Mouse (Mus musculus) thymus, adult 2 months (tissue): ENCODE measurements around the gene G6pc2.

Source experiments
- CTCF ChIP-seq: fragments of 200-500 bp; IDR thresholded peaks from 2 replicates; pipeline ENCODE4 v1.5.1; 2012; ENCODE audit warnings: mild to moderate bottlenecking, control low read depth, low read length, moderate library complexity, borderline replicate concordance; ENCODE audit not compliant: control insufficient read depth, poor library complexity, insufficient read depth; ENCODE audit errors: extremely low read depth
- POLR2A ChIP-seq: fragments of 200-500 bp; IDR thresholded peaks from 2 replicates; pipeline ENCODE4 v1.6.1; 2012; ENCODE audit warnings: mild to moderate bottlenecking, low read length, control low read depth, moderate library complexity; ENCODE audit not compliant: control insufficient read depth, poor library complexity, insufficient read depth; ENCODE audit errors: extremely low read depth

GRCm38 (mm10) chr2:69206523-69206922 is 4.3 kb upstream of the G6pc2 start:
- TF ChIP-seq POLR2A = no peak
- no peak for TF ChIP-seq CTCF
